Mouse (Mus musculus) heart, embryonic 14.5 days (tissue): Measurements from ENCODE around the gene Epc2. TPM values are rescaled to one million over a fixed set of nuclear protein-coding genes. Genes with fewer than 3 reads are reported as not detected.

Source experiments
- ATAC-seq: fragments of 200-750 bp; cut with Nextera tagmentation; 2 replicates; pipeline ENCODE4 v1.8.0; 2017; ENCODE audit warnings: low read depth, moderate TSS enrichment; ENCODE audit not compliant: insufficient number of reproducible peaks, insufficient read depth, low FRiP score
- H3K27ac ChIP-seq, 2 experiments: fragments of 200-500 bp in 1 of 2; fragments of 300-500 bp in 1 of 2; sonication (generic) in 1 of 2; replicated peaks in 1 of 2; 2 replicates each; pipeline ENCODE4 v1.5.1; 2012 to 2014; ENCODE audit warnings: low read depth in 2 of 2, low read length in 2 of 2, control low read depth in 1 of 2, mild to moderate bottlenecking in 1 of 2, mixed read lengths in 1 of 2; ENCODE audit not compliant: control insufficient read depth in 1 of 2, insufficient read depth in 1 of 2
- H3K27me3 ChIP-seq: fragments of 300-500 bp; sonication (generic); 2 replicates; pipeline ENCODE4 v1.6.1; 2014; ENCODE audit warnings: mild to moderate bottlenecking, low read length, control low read depth; ENCODE audit not compliant: control insufficient read depth, insufficient read depth
- H3K36me3 ChIP-seq: fragments of 300-500 bp; sonication (generic); 2 replicates; pipeline ENCODE4 v1.6.1; 2014; ENCODE audit warnings: mild to moderate bottlenecking, control low read depth, low read length, mixed read lengths; ENCODE audit not compliant: control insufficient read depth, insufficient read depth
- H3K4me1 ChIP-seq, 2 experiments: fragments of 200-500 bp in 1 of 2; fragments of 300-500 bp in 1 of 2; sonication (generic) in 1 of 2; 2 replicates each; pipeline ENCODE4 v1.6.1; 2012 to 2014; ENCODE audit warnings: low read length in 2 of 2, control low read depth in 1 of 2, mixed read lengths in 1 of 2; ENCODE audit not compliant: control insufficient read depth in 2 of 2, insufficient read depth in 2 of 2
- H3K4me2 ChIP-seq: fragments of 300-500 bp; sonication (generic); 2 replicates; pipeline ENCODE4 v1.6.1; 2014; ENCODE audit warnings: mild to moderate bottlenecking, low read length
- H3K4me3 ChIP-seq, 2 experiments: fragments of 200-500 bp in 1 of 2; fragments of 300-500 bp in 1 of 2; sonication (generic) in 1 of 2; 2 replicates each; pipeline ENCODE4 v1.5.1; 2012 to 2014; ENCODE audit warnings: low read length in 2 of 2, mild to moderate bottlenecking in 2 of 2, control low read depth in 1 of 2, low read depth in 1 of 2, moderate library complexity in 1 of 2; ENCODE audit not compliant: control insufficient read depth in 1 of 2, insufficient read depth in 1 of 2
- H3K9ac ChIP-seq: fragments of 300-500 bp; sonication (generic); 2 replicates; pipeline ENCODE4 v1.6.1; 2014; ENCODE audit warnings: mild to moderate bottlenecking, low read length
- H3K9me3 ChIP-seq: fragments of 300-500 bp; sonication (generic); 2 replicates; pipeline ENCODE4 v1.6.1; 2016; ENCODE audit warnings: low read length, control low read depth; ENCODE audit not compliant: control insufficient read depth
- WGBS: fragments of 180-500 bp; shearing (Covaris S2); extraction: QIAGEN DNeasy Blood & Tissue Kit; methylation state at CpG from one replicate; pipeline ENCODE4 v1.1.7; 2014; 5-methylcytosine and 5-hydroxymethylcytosine counted together
- polyA plus RNA-seq: library from polyadenylated mRNA; unstranded; fragments of >200 nt; fragmentation: Nextera tagmentation; extraction: Ambion mirVana; gene quantifications from 2 replicates; pipeline ENCODE4 v1.2.1, GENCODE M21; 2014

The Epc2 gene
- polyA plus RNA-seq, result 6.6 and 7.3 TPM in 2 replicates

GRCm38 (mm10) chr2:49450931-49451636, at the start of gene Epc2:
Gene Epc2 (plus strand): TSS chr2:49451486.
- peak within 1 kb of the TSS; percentile 98 to 99 for H3K27ac ChIP-seq
- peak within 1 kb of the TSS; percentile 91 for H3K4me2 ChIP-seq
- H3K27me3 ChIP-seq, result no peaks in the 10 kb centered on the region
- H3K4me3 ChIP-seq, result peak within 1 kb of the TSS; percentile 79 to 97
- WGBS, result under 1% methylated on average over 59 of the region's 88 CpGs
- ATAC-seq, result peak; percentile 84
- H3K9me3 ChIP-seq, result no peaks in the 10 kb centered on the region
- H3K36me3 ChIP-seq, result no peaks in the 10 kb centered on the region
- peak within 1 kb of the TSS; percentile 98 for H3K9ac ChIP-seq
- H3K4me1 ChIP-seq, result peaks cover 2 to 13% of the 10 kb centered on the region in 2 experiments; a peak in 3 of 4 replicates

GRCm38 (mm10) chr2:49405954-49406353, 45.3 kb upstream of the Epc2 start:
- Histone ChIP-seq H3K36me3 (no peaks in the 10 kb centered on the region), H3K4me2 (no peak overlapping the region), H3K27me3 (no peaks in the 10 kb centered on the region), H3K27ac (no peak overlapping the region), H3K4me3 (no peak overlapping the region), H3K9me3 (no peaks in the 10 kb centered on the region), H3K4me1 (no peaks in the 10 kb centered on the region), H3K9ac (no peak overlapping the region)
- no peak for ATAC-seq
- WGBS, result 49% methylated on average over 2 of the region's 2 CpGs

GRCm38 (mm10) chr2:49411685-49412084, 39.6 kb upstream of the Epc2 start:
- no peaks in the 10 kb centered on the region for H3K27me3 ChIP-seq
- peaks cover 0 to 5% of the 10 kb centered on the region in 2 experiments; a peak in 1 of 4 replicates for H3K4me1 ChIP-seq
- H3K4me2 ChIP-seq, result no peak overlapping the region
- H3K9ac ChIP-seq, result no peak overlapping the region
- H3K27ac ChIP-seq, result no peak overlapping the region
- H3K4me3 ChIP-seq, result no peak overlapping the region
- H3K36me3 ChIP-seq, result no peaks in the 10 kb centered on the region
- 48% methylated on average over 5 of the region's 5 CpGs for WGBS
- no peak for ATAC-seq
- no peaks in the 10 kb centered on the region for H3K9me3 ChIP-seq

- no peaks in the 10 kb centered on the region for H3K9me3 ChIP-seq
- H3K36me3 ChIP-seq, result no peaks in the 10 kb centered on the region
- WGBS, result 78% methylated on average over 6 of the region's 6 CpGs
- H3K4me3 ChIP-seq, result no peak overlapping the region
- ATAC-seq, result no peak
- H3K4me1 ChIP-seq, result peaks cover 0 to 5% of the 10 kb centered on the region in 2 experiments; a peak in 1 of 4 replicates
- no peak overlapping the region for H3K4me2 ChIP-seq
- H3K27ac ChIP-seq, result no peak overlapping the region
- H3K9ac ChIP-seq, result no peak overlapping the region
- no peaks in the 10 kb centered on the region for H3K27me3 ChIP-seq
Measured at GRCm38 (mm10) chr2:49412576-49412975, 38.7 kb upstream of the Epc2 start.

- no peak for ATAC-seq
- H3K4me2 ChIP-seq, result no peak overlapping the region
- WGBS, result 26% methylated on average over 3 of the region's 3 CpGs
- no peaks in the 10 kb centered on the region for H3K27me3 ChIP-seq
- H3K4me3 ChIP-seq, result no peak overlapping the region
- no peaks in the 10 kb centered on the region for H3K9me3 ChIP-seq
- no peak overlapping the region for H3K9ac ChIP-seq
- H3K27ac ChIP-seq, result no peak overlapping the region
- H3K36me3 ChIP-seq, result no peaks in the 10 kb centered on the region
- H3K4me1 ChIP-seq, result peaks cover 0 to 5% of the 10 kb centered on the region in 2 experiments; a peak in 1 of 4 replicates
Measured at GRCm38 (mm10) chr2:49415868-49416267, 35.4 kb upstream of the Epc2 start.

GRCm38 (mm10) chr2:49417018-49417604, 34.2 kb upstream of the Epc2 start:
- Histone ChIP-seq H3K4me3 (no peak overlapping the region), H3K4me2 (no peak overlapping the region), H3K9me3 (no peaks in the 10 kb centered on the region), H3K9ac (no peak overlapping the region), H3K4me1 (peaks cover 0 to 5% of the 10 kb centered on the region in 2 experiments; a peak in 1 of 4 replicates), H3K27ac (no peak overlapping the region), H3K36me3 (no peaks in the 10 kb centered on the region), H3K27me3 (no peaks in the 10 kb centered on the region)
- 57% methylated on average over 10 of the region's 10 CpGs for WGBS
- peak; percentile 21; the same call in 1 of the 2 replicates for ATAC-seq

- no peaks in the 10 kb centered on the region for H3K36me3 ChIP-seq
- no peak overlapping the region for H3K9ac ChIP-seq
- ATAC-seq, result no peak
- no peaks in the 10 kb centered on the region for H3K9me3 ChIP-seq
- H3K27me3 ChIP-seq, result no peaks in the 10 kb centered on the region
- H3K4me1 ChIP-seq, result 0 out of 4 replicates have a peak, but pooled peaks cover 0 to 5% of the 10 kb centered on the region in 2 experiments
- H3K4me2 ChIP-seq, result no peak overlapping the region
- H3K27ac ChIP-seq, result no peak overlapping the region
- WGBS, result 90% methylated on average over 3 of the region's 3 CpGs
- H3K4me3 ChIP-seq, result no peak overlapping the region
Measured at GRCm38 (mm10) chr2:49420396-49420795, 30.9 kb upstream of the Epc2 start.
